Mouse (Mus musculus) thymus, postnatal 25 days (tissue): ENCODE data around the gene Gm6377.

ENCODE experiments used
- DNase-seq: peaks from one replicate; pipeline ENCODE4 v3.0.0; 2022

Gene Gm6377

GRCm38 (mm10) chrX:109196468-109196867 lies at the start of gene Gm6377:
Gene Gm6377 (plus strand): TSS chrX:109196756.
- DNase-seq = no peak

- DNase-seq = no peak
Measured at GRCm38 (mm10) chrX:109147108-109147507, 49.4 kb upstream of the Gm6377 start.

DNA sequence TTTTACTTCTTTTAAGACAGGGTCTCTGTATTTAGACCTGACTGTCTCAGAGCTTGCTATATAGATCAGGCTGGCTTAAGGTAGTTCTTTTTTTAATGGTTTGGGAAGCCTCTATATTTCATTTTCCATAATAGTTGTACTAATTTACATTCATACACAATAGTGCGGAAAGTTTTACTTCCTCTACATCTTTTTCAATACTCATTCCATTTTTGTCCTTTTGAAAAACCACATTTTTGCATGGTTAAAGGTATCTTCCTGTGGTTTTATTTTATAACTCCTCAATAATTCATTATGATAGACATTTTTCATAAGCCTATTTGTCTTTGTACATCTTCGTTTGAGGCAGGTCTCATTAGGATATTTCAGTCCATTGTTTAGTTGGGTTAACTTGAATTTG lies 45.3 kb upstream of the Gm6377 start:
- DNase-seq = no peak

DNA sequence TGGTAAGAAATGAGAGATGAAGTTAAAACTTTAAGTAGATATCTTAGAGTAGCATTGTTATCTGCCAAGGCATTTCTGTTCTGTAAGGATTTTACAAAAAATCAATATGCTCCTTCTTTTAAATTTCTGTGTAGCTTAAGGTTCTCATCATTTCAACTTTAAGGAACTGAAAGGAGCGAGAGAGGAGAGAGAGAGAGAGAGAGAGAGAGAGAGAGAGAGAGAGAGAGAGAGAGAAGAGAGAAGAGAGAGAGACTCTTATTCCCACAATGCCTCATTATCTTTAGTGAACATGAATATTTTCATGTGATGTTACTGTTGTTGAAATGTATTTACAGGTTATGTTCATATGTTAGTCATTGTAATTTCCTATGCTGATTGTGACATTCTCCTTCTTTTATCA lies 36.2 kb upstream of the Gm6377 start:
- DNase-seq = no peak

- no peak for DNase-seq
Measured at GRCm38 (mm10) chrX:109160901-109161300, 35.7 kb upstream of the Gm6377 start.

DNA sequence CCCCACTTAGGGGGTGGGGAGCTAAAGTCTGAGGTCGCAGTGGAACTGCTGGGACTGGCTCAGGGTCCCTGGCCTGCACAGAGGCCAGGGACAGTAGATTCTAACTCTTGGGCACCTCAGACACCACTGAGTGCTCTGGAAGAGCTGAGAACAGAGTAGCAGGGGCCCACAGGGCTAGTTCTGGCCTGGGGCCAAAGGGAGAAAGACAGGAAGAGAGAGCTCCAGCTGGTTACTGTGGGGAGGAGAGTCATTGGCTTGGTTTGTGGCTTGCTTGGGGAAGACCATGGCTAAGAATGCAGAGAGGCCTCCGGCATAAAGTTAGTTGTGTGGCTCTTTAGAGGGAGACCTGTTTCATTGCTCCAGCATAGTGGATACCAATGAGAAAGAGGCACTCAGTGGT lies 21.5 kb upstream of the Gm6377 start:
- no peak for DNase-seq

GRCm38 (mm10) chrX:109175470-109175869 lies 21.1 kb upstream of the Gm6377 start:
- DNase-seq = no peak

DNA sequence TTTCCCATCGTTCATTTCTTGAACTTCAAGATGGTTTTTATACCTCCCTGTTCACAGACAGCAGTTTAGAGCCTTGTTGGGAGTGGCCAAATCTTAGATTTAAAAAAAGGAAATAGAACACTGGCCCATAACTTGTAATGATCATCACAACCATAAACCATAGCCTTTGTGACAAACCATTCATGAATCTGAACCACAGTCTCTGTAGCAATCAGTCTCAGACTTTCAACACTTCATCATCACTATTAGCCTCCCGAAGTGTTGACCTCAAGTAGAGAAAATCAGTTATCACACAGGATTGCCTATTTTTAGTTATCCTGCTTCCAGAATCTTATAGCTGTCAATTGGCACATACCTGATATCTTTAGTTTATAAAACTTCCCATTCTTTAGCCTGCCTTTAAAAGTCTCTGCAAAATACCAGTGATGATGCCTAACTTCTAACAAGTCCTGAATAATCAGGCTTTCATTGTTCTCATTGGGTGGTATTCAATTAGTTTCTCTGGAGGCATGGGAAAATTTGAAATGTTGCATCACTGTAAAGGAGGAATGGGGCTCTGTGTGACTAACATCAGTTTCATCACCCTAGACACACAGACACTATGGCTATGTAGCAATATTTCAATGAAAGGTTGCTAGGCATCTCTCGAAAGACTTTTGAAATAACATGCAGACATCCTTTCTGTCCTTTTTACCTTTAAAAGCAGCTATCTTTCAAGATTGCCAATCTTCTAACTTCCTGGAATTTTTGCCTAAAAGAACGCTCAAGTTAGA lies 11.7 kb upstream of the Gm6377 start:
- DNase-seq = no peak

- no peak for DNase-seq
Measured at GRCm38 (mm10) chrX:109189607-109190006, 6.9 kb upstream of the Gm6377 start.

- no peak for DNase-seq
Measured at GRCm38 (mm10) chrX:109190969-109191368, 5.6 kb upstream of the Gm6377 start.

DNA sequence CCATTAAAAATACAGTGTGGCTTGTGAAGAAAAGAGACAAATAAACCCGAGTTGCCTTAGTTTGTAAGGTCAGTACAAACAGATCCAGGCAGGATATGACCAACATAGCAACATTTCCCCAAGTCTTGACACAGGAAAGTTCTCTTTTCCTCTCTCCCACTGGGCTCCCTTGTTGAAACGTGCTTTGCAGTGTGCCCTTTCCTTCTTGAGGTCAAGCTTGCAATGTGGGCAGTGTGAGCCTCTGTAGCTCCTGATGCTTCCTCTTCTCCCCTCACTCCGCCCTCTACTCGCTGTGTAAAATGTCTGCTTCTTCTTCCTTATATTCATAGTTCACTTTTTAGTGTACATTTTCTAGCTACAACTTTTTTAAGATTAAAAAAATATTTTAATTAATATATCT lies 5.1 kb upstream of the Gm6377 start:
- no peak for DNase-seq

DNA sequence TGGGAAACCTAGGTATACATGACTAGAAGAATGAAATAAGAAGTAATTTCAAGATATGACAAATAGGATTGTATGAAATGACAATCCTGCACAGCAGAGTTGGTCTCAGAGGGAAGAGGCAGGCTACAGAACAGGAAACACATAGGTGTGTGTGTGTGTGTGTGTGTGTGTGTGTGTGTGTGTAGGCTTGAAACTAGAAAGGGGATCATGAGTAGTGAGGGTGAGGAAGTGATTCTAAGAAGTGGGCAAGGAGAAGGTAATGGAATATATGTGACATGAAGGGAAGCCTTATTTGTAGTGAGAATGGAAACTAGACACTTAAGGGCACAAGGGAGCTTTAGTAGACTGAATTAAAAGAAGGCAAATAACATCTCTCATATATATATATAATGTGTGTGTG lies 11.3 kb downstream of the Gm6377 start:
- no peak for DNase-seq

DNA sequence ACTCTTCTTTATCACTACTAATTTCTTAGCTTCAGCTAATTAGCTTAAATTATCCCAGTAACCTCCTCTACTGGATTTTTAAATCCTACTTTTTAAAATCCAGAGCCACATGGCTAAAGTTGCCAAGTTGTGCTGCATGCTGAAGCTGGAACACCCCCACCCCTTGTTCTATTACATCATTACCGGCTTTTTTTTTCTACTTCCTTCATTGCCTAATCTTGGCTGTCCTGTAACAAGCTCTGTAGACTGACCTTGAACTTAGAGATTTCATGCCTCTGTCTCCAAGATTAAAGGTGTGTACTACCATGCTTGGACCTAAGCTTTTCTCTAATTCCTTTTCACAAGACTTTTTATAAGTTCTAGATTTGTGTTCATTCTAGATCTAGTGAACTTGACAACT lies 32.2 kb downstream of the Gm6377 start:
- DNase-seq = no peak

GRCm38 (mm10) chrX:109235383-109236036 lies 39.0 kb downstream of the Gm6377 start:
- no peak for DNase-seq

- no peak for DNase-seq
Measured at GRCm38 (mm10) chrX:109238163-109238562, 41.6 kb downstream of the Gm6377 start.
